In the genomic region with DNA sequence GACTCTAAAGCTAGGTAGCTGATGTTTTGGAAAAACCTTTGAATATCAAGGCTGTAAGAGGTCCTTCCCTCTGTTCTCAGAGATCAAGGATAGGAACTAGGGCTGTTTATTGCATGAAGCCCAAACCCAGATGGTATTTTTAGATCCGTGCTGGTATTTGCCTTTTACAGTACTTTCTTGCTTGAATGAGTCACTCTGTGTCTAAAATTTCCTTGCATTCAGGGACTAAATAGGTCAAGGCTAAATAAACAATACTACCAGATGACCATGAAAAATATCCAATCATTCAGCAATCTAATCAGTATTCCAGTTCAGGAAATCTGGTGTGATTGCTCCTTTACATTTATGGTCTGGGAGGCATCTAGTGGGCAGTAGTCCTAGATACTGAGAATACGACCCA, we compare ENCODE assay signal across 16 mouse cellular contexts.
"Had no signal": no experiment of that assay in that cellular context is flagged by ENCODE, and none has a peak within 500 bp of the region (broad histone marks: within the 10 kb centered on the region; RNA-seq: fewer than 3 reads in every experiment).

No protein-coding gene starts in this region.

- H3K9me3 ChIP-seq: limb, embryonic 12.5 days; limb, embryonic 15.5 days; liver, embryonic 12.5 days; liver, embryonic 15.5 days; lung, embryonic 15.5 days; megakaryocyte, embryonic 14.5 days; midbrain, embryonic 10.5 days; midbrain, embryonic 13.5 days had no signal

- DNase-seq: kidney, postnatal 14 days; kidney, postnatal 4 days; left cerebral cortex, postnatal 4 days; lung, adult 18-20 months; lung, postnatal 10 days; lung, postnatal 36 days; thymus, adult 18-20 months; thymus, postnatal 36 days had no signal

- H3K4me3 ChIP-seq: limb, embryonic 12.5 days; limb, embryonic 15.5 days; liver, embryonic 12.5 days; liver, embryonic 15.5 days; lung, embryonic 15.5 days; megakaryocyte, embryonic 14.5 days; midbrain, embryonic 10.5 days; midbrain, embryonic 13.5 days had no signal

- H3K36me3 ChIP-seq: limb, embryonic 12.5 days; limb, embryonic 15.5 days; liver, embryonic 12.5 days; liver, embryonic 15.5 days; lung, embryonic 15.5 days; midbrain, embryonic 10.5 days; midbrain, embryonic 13.5 days had no signal

- H3K9ac ChIP-seq: limb, embryonic 12.5 days; limb, embryonic 15.5 days; liver, embryonic 12.5 days; liver, embryonic 15.5 days; lung, embryonic 15.5 days; midbrain, embryonic 13.5 days had no signal

- H3K27ac ChIP-seq: limb, embryonic 12.5 days; limb, embryonic 15.5 days; liver, embryonic 12.5 days; liver, embryonic 15.5 days; lung, embryonic 15.5 days; midbrain, embryonic 10.5 days; midbrain, embryonic 13.5 days had no signal

- ATAC-seq: liver, embryonic 12.5 days; midbrain, embryonic 13.5 days had no signal

- H3K27me3 ChIP-seq: limb, embryonic 12.5 days; limb, embryonic 15.5 days; liver, embryonic 12.5 days; liver, embryonic 15.5 days; lung, embryonic 15.5 days; megakaryocyte, embryonic 14.5 days; midbrain, embryonic 13.5 days had no signal

- H3K4me1 ChIP-seq: limb, embryonic 12.5 days; limb, embryonic 15.5 days; liver, embryonic 12.5 days; liver, embryonic 15.5 days; lung, embryonic 15.5 days; megakaryocyte, embryonic 14.5 days; midbrain, embryonic 10.5 days; midbrain, embryonic 13.5 days had no signal

- H3K4me2 ChIP-seq: limb, embryonic 12.5 days; limb, embryonic 15.5 days; liver, embryonic 12.5 days; liver, embryonic 15.5 days; lung, embryonic 15.5 days; midbrain, embryonic 13.5 days had no signal
